Mouse (Mus musculus): ENCODE results near the gene Cntln. TPM values are rescaled to one million over a fixed set of nuclear protein-coding genes. Genes with fewer than 3 reads are reported as not detected.

Cntln gene
- polyA plus RNA-seq, 1 experiment from 2014 or later, result 7.0 TPM

- H3K9me3 ChIP-seq (replicated peaks; ENCODE audit: control insufficient read depth, low read length), result no peaks in the 10 kb centered on the region
- no peaks in the 10 kb centered on the region for H3K4me1 ChIP-seq (ENCODE audit: control insufficient read depth, insufficient read depth, low read length)
- 87% methylated on average over 1 of the region's 1 CpGs for WGBS (ENCODE audit: insufficient replicate concordance)
- H3K27me3 ChIP-seq (ENCODE audit: control insufficient read depth, insufficient read depth, low read length), result no peaks in the 10 kb centered on the region
- no peak overlapping the region for H3K4me3 ChIP-seq (ENCODE audit: low read depth, low read length)
- no peaks in the 10 kb centered on the region for H3K36me3 ChIP-seq (ENCODE audit: control insufficient read depth, insufficient read depth, low read length)
- H3K4me2 ChIP-seq, result no peak overlapping the region
- no peak overlapping the region for H3K27ac ChIP-seq (ENCODE audit: low read depth, low read length)
- no peak overlapping the region for H3K9ac ChIP-seq (ENCODE audit: low read depth, low read length)
- no peak for ATAC-seq (replicated peaks; ENCODE audit: insufficient number of reproducible peaks, low FRiP score, low TSS enrichment)
Observed at GRCm38 (mm10) chr4:84918393-84918792, 34.3 kb downstream of the Cntln start.

- Histone ChIP-seq H3K9me3 (replicated peaks; ENCODE audit: control insufficient read depth, low read length) (no peaks in the 10 kb centered on the region), H3K4me2 (no peak overlapping the region), H3K4me1 (ENCODE audit: control insufficient read depth, insufficient read depth, low read length) (no peaks in the 10 kb centered on the region), H3K4me3 (ENCODE audit: low read depth, low read length) (no peak overlapping the region), H3K9ac (ENCODE audit: low read depth, low read length) (no peak overlapping the region), H3K36me3 (ENCODE audit: control insufficient read depth, insufficient read depth, low read length) (no peaks in the 10 kb centered on the region), H3K27me3 (ENCODE audit: control insufficient read depth, insufficient read depth, low read length) (no peaks in the 10 kb centered on the region), H3K27ac (ENCODE audit: low read depth, low read length) (no peak overlapping the region)
- no peak for ATAC-seq (replicated peaks; ENCODE audit: insufficient number of reproducible peaks, low FRiP score, low TSS enrichment)
- WGBS (ENCODE audit: insufficient replicate concordance), result 78% methylated on average over 6 of the region's 6 CpGs
Observed at GRCm38 (mm10) chr4:84934342-84934929, 50.3 kb downstream of the Cntln start.

- 74% methylated on average over 2 of the region's 2 CpGs for WGBS (ENCODE audit: insufficient replicate concordance)
- no peak for ATAC-seq (replicated peaks; ENCODE audit: insufficient number of reproducible peaks, low FRiP score, low TSS enrichment)
- Histone ChIP-seq H3K9ac (ENCODE audit: low read depth, low read length) (no peak overlapping the region), H3K4me2 (no peak overlapping the region), H3K4me1 (ENCODE audit: control insufficient read depth, insufficient read depth, low read length) (no peaks in the 10 kb centered on the region), H3K4me3 (ENCODE audit: low read depth, low read length) (no peak overlapping the region), H3K27me3 (ENCODE audit: control insufficient read depth, insufficient read depth, low read length) (no peaks in the 10 kb centered on the region), H3K27ac (ENCODE audit: low read depth, low read length) (no peak overlapping the region), H3K9me3 (replicated peaks; ENCODE audit: control insufficient read depth, low read length) (no peaks in the 10 kb centered on the region), H3K36me3 (ENCODE audit: control insufficient read depth, insufficient read depth, low read length) (no peaks in the 10 kb centered on the region)
Observed at GRCm38 (mm10) chr4:84942059-84942458, 58.0 kb downstream of the Cntln start.

- Histone ChIP-seq H3K27ac (ENCODE audit: low read depth, low read length) (no peak overlapping the region), H3K27me3 (ENCODE audit: control insufficient read depth, insufficient read depth, low read length) (no peaks in the 10 kb centered on the region), H3K4me1 (ENCODE audit: control insufficient read depth, insufficient read depth, low read length) (no peaks in the 10 kb centered on the region), H3K9ac (ENCODE audit: low read depth, low read length) (no peak overlapping the region), H3K9me3 (replicated peaks; ENCODE audit: control insufficient read depth, low read length) (no peaks in the 10 kb centered on the region), H3K4me2 (no peak overlapping the region), H3K4me3 (ENCODE audit: low read depth, low read length) (no peak overlapping the region), H3K36me3 (ENCODE audit: control insufficient read depth, insufficient read depth, low read length) (no peaks in the 10 kb centered on the region)
- WGBS (ENCODE audit: insufficient replicate concordance), result 78% methylated on average over 2 of the region's 2 CpGs
- no peak for ATAC-seq (replicated peaks; ENCODE audit: insufficient number of reproducible peaks, low FRiP score, low TSS enrichment)
Observed at GRCm38 (mm10) chr4:84942651-84943050, 58.5 kb downstream of the Cntln start.

GRCm38 (mm10) chr4:84944100-84944499, 60.0 kb downstream of the Cntln start:
- H3K4me3 ChIP-seq (ENCODE audit: low read depth, low read length), result no peak overlapping the region
- no peak for ATAC-seq (replicated peaks; ENCODE audit: insufficient number of reproducible peaks, low FRiP score, low TSS enrichment)
- 67% methylated on average over 4 of the region's 4 CpGs for WGBS (ENCODE audit: insufficient replicate concordance)

GRCm38 (mm10) chr4:84946450-84946849, 62.3 kb downstream of the Cntln start:
- WGBS (ENCODE audit: insufficient replicate concordance), result 80% methylated on average over 3 of the region's 3 CpGs
- Histone ChIP-seq H3K4me3 (ENCODE audit: low read depth, low read length) (no peak overlapping the region), H3K27ac (ENCODE audit: low read depth, low read length) (no peak overlapping the region), H3K4me2 (no peak overlapping the region), H3K9ac (ENCODE audit: low read depth, low read length) (no peak overlapping the region), H3K27me3 (ENCODE audit: control insufficient read depth, insufficient read depth, low read length) (no peaks in the 10 kb centered on the region), H3K36me3 (ENCODE audit: control insufficient read depth, insufficient read depth, low read length) (no peaks in the 10 kb centered on the region), H3K9me3 (replicated peaks; ENCODE audit: control insufficient read depth, low read length) (no peaks in the 10 kb centered on the region), H3K4me1 (ENCODE audit: control insufficient read depth, insufficient read depth, low read length) (no peaks in the 10 kb centered on the region)
- no peak for ATAC-seq (replicated peaks; ENCODE audit: insufficient number of reproducible peaks, low FRiP score, low TSS enrichment)

More at GRCm38 (mm10) chr4:84944100-84944499, 60.0 kb downstream of the Cntln start:
- no peaks in the 10 kb centered on the region for H3K4me1 ChIP-seq (ENCODE audit: control insufficient read depth, insufficient read depth, low read length)
- no peaks in the 10 kb centered on the region for H3K36me3 ChIP-seq (ENCODE audit: control insufficient read depth, insufficient read depth, low read length)
- no peak overlapping the region for H3K27ac ChIP-seq (ENCODE audit: low read depth, low read length)
- no peaks in the 10 kb centered on the region for H3K9me3 ChIP-seq (replicated peaks; ENCODE audit: control insufficient read depth, low read length)
- H3K4me2 ChIP-seq, result no peak overlapping the region
- H3K27me3 ChIP-seq (ENCODE audit: control insufficient read depth, insufficient read depth, low read length), result no peaks in the 10 kb centered on the region
- H3K9ac ChIP-seq (ENCODE audit: low read depth, low read length), result no peak overlapping the region

GRCm38 (mm10) chr4:84976875-84977646, 93.0 kb downstream of the Cntln start:
- no peaks in the 10 kb centered on the region for H3K4me1 ChIP-seq (ENCODE audit: control insufficient read depth, insufficient read depth, low read length)
- H3K9me3 ChIP-seq (replicated peaks; ENCODE audit: control insufficient read depth, low read length), result no peaks in the 10 kb centered on the region
- H3K27ac ChIP-seq (ENCODE audit: low read depth, low read length), result no peak overlapping the region
- no peak overlapping the region for H3K4me2 ChIP-seq
- ATAC-seq (replicated peaks; ENCODE audit: insufficient number of reproducible peaks, low FRiP score, low TSS enrichment), result no peak
- H3K27me3 ChIP-seq (ENCODE audit: control insufficient read depth, insufficient read depth, low read length), result no peaks in the 10 kb centered on the region
- H3K36me3 ChIP-seq (ENCODE audit: control insufficient read depth, insufficient read depth, low read length), result no peaks in the 10 kb centered on the region
- H3K9ac ChIP-seq (ENCODE audit: low read depth, low read length), result no peak overlapping the region
- no peak overlapping the region for H3K4me3 ChIP-seq (ENCODE audit: low read depth, low read length)
- 65% methylated on average over 7 of the region's 7 CpGs for WGBS (ENCODE audit: insufficient replicate concordance)

- Histone ChIP-seq H3K27me3 (ENCODE audit: control insufficient read depth, insufficient read depth, low read length) (no peaks in the 10 kb centered on the region), H3K4me1 (ENCODE audit: control insufficient read depth, insufficient read depth, low read length) (no peaks in the 10 kb centered on the region), H3K27ac (ENCODE audit: low read depth, low read length) (no peak overlapping the region), H3K36me3 (ENCODE audit: control insufficient read depth, insufficient read depth, low read length) (no peaks in the 10 kb centered on the region), H3K4me3 (ENCODE audit: low read depth, low read length) (no peak overlapping the region), H3K9me3 (replicated peaks; ENCODE audit: control insufficient read depth, low read length) (no peaks in the 10 kb centered on the region), H3K9ac (ENCODE audit: low read depth, low read length) (no peak overlapping the region), H3K4me2 (no peak overlapping the region)
- ATAC-seq (replicated peaks; ENCODE audit: insufficient number of reproducible peaks, low FRiP score, low TSS enrichment), result no peak
- WGBS (ENCODE audit: insufficient replicate concordance), result 73% methylated on average over 10 of the region's 10 CpGs
Observed at GRCm38 (mm10) chr4:84995520-84996348, 111.6 kb downstream of the Cntln start.
